Mouse (Mus musculus): ENCODE measurements around the gene Tchp. TPM values are rescaled to one million over a fixed set of nuclear protein-coding genes. Genes with fewer than 3 reads are reported as not detected.

The Tchp gene
- 9.8 and 10.8 TPM in 2 replicates for polyA plus RNA-seq (2015; fragmentation: Nextera tagmentation; extraction: Ambion mirVana)

- DNase-seq (ENCODE audit: low spot score), result peak; percentile 94
Observed at GRCm38 (mm10) chr5:114707265-114708068, at the start of gene Tchp. Gene Tchp (plus strand): TSS chr5:114707760.

GRCm38 (mm10) chr5:114658255-114658654 is 49.3 kb upstream of the Tchp start, which contains the start of gene Trpv4:
Gene Trpv4 (minus strand): TSS chr5:114658421.
- DNase-seq (ENCODE audit: low spot score), result no peak

GRCm38 (mm10) chr5:114661029-114661428 is 46.5 kb upstream of the Tchp start:
- no peak for DNase-seq (ENCODE audit: low spot score)

DNA sequence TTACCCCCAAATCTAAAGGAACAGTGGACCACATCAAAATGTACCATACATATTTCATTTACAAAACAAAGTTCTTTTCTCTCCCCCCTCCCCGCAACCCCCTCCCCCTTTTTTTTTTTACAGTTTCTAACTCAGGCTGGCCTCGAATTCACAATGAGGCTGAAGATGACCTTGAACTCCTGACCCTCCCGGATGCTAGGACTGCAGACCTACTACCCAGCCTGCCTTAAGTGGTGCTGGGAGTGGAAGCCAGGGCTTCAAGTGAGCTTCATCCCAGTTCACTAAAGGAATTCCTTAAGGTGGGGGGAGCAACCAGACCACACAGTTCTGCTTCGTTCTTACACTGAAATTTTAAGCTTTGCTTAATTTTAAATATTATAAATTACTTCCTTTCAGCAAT is 43.4 kb upstream of the Tchp start:
- no peak for DNase-seq (ENCODE audit: low spot score)

- no peak for DNase-seq (ENCODE audit: low spot score)
Observed at GRCm38 (mm10) chr5:114664750-114665149, 42.8 kb upstream of the Tchp start.

GRCm38 (mm10) chr5:114666659-114667058 is 40.9 kb upstream of the Tchp start:
- DNase-seq (ENCODE audit: low spot score), result no peak

GRCm38 (mm10) chr5:114667228-114667856 is 40.2 kb upstream of the Tchp start:
- DNase-seq (ENCODE audit: low spot score), result peak; percentile 99

DNA sequence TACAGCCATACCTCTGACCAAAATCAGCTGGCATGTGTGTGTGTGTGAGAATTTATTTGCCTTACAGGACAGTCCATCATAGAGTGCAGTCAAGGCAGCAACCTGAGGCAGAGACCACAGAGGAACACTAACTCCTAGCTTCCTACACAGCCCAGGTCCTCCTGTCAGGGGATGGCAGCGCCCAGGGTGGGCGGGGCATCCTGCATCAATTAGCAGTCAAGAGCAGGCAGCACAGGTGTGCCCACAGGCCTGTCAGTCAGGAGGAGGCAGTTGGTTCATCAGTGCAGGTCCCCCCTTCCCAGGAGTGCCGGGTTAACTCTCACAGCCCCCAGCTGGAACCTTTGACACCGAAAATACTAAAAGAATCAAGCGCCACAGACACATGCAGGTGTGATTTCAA is 38.5 kb upstream of the Tchp start:
- no peak for DNase-seq (ENCODE audit: low spot score)

- no peak for DNase-seq (ENCODE audit: low spot score)
Observed at GRCm38 (mm10) chr5:114673114-114673513, 34.4 kb upstream of the Tchp start.

DNA sequence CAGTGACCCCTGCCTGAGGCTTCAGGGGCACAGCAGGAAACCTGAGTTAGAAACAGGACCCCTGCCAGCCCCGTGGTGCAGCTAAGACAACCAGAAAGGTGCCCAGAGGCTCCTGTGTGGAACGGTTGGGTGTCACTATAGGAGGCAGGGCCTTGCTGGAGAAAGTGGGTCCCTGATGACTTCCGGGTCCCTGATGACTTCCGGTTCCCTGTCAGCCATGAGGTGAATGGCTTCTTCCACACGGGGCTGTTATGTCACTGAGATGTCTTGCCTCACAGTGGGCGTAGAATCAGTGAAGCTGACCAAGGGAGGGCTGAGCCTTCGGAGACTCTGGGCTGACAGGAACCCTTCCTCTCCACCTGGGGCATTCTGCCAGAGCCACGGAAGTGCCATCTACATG is 33.0 kb upstream of the Tchp start:
- no peak for DNase-seq (ENCODE audit: low spot score)

DNA sequence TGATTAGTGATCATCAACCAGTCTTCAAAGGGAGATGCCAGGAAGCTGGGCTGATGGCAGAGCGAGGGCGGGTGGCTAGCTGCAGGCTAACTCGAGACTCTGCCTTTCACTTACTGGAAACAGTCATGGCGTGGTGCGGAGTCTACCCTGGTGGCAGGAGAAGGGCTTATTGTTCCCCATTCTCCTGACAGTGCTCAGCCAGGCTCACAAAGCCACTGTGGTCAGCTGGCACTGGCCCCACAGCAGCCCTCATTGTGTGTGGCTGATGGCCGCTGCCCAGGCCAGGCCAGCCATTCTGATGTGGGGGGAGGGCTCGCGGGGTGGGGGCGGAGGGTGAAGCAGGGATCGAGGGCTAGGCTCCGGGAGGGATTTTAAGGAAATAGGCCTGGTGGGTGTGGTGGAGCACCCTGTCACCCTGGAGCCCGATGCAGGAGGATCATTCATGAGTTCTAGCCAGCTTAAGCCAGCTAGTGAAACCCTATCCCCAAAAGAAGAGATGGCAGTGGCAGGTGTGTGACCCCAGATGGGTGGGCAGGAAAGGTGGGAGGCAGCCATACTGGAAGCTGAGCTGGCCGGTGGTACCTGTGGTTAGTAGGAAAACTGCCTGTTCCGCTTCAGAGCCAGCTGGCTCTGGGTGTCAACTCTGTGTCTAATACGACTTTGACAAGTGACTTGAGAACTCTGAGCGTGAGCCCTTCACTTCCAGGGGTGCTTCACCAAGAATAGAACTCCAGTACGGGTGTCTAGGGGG is 27.5 kb upstream of the Tchp start:
- peak; percentile 45 for DNase-seq (ENCODE audit: low spot score)

DNA sequence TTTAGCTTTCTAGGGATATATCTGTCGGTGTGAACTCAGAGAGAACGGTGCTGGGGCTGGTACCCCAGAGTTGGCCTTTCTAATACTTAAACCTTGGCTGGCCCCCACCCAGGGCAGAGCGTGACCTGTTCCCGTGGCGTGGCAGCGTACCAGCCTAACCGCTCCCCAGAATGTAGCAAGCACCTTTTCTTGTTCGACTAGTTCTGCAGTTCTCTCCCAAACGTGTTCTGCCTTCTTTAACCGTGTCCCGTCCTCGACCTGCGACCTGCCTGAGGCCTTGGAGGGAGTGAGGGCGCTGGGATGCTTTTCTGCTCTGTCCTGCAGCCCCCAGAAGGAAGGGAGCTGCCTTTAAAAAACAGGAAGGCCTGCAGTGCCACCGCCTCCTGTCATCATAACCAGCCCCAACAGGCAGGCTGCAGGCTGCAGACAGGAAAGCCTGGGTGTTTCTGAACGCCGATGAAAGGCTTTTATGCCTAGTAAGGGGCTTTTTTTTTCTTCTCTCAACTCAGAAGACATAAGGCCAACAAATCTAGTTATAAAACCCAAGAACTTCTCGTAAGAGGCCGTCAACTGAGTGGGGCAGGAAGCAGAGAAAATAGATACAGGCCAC is 26.8 kb upstream of the Tchp start:
- peak; percentile 69 for DNase-seq (ENCODE audit: low spot score)

DNA sequence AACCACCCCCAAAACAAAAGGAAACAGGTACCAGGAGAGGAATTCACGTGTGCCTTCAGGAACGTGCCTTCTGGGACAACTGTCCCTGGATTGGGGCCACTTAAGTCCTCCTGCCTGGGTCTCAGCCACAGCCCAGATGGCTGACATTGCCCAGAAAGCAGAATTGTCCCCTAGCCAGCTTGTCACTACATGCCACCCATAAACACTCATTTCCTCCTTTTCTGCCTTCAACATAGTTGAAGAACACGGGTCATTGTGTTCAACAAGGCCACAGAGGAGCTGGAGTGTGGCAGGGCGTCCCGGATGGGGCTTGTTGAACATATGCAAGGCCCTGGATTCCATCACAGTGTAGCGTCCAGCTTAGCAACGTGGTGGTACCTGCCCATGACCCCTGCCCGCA is 25.8 kb upstream of the Tchp start:
- DNase-seq (ENCODE audit: low spot score), result no peak

- no peak for DNase-seq (ENCODE audit: low spot score)
Observed at GRCm38 (mm10) chr5:114685986-114686385, 21.6 kb upstream of the Tchp start.

- no peak for DNase-seq (ENCODE audit: low spot score)
Observed at GRCm38 (mm10) chr5:114686726-114687210, 20.8 kb upstream of the Tchp start.

DNA sequence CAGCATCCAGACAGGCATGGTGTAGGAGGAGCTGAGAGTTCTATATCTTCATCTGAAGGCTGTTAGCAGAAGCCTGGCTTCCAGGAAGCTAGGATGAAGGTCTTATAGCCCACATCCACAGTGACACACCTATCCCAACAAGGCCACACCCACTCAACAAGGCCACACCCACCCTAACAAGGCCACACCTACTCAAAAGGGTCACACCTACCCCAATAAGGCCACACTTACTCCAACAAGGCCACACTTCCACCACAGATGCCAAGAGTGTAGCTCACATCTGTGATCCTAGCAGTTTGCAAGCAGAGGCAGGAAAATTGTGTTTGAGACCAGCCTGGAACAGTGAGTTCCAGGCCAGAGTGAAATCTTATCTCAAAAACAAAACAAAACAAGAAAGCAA is 19.7 kb upstream of the Tchp start:
- DNase-seq (ENCODE audit: low spot score), result no peak

DNA sequence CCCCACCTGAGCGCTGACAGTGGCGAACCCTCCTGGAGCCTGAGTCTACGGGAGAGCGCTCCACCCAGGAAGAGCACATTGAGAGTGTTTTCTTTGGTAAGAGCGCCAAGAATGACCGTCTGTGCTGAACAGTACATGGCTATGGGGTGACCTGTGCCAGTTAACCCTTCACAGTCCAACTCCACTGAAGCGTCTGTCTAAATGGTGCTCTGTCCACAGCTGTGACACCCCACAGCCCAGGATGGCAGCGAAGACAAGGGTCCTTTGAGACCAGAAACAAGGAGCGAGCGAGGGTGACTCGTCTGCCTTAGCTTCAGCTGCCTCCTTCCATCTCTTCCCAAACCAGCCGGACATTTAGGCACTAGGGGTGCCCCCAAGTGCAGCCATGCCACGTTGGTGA is 18.9 kb upstream of the Tchp start:
- no peak for DNase-seq (ENCODE audit: low spot score)

- DNase-seq (ENCODE audit: low spot score), result peak; percentile 35
Observed at GRCm38 (mm10) chr5:114689700-114690366, 17.7 kb upstream of the Tchp start.

DNA sequence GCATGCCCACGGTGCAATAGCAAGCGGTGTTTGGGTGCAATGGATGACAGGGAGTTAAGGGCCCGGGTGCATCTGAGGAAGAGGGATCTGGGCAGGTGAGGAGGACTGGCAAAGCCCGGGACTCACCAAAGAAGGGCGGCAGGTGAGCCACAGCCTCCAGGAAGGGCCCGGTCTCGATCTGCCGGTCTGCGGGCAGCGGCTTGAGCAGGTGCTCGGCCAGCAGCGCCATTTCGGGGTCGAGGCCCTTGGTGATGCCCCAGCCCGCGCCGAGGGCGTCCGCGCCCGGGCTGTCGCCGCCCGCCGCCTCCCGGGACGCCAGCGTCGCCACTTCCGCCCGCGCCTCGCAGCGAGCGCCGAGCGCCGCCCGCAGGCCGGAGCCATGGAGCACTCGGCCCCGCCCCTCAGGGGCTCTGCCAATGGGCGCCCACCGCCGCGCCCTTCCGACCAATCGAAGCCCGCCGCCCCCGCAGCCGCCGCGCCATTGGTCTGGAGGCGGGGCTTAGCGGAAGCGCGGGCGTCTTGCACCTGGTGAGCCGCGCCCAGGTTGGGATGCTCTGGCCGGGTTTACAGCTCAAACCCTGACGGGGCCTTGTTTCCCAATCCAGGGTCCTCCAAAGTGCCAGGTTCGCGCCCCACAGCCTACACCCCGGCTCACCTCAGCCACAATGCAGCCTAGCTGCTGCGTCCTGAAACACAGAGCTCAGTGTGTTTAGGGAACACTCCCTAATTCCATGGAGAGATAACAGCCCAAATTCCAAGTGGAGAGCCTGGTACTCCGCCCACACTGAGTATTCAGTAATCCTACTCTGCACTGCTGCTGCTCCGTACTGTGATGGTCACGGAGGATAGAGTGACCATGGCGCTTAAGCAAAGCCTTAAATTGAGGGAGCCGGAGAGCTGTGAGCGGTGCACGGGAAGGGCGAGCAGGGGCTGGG is 16.7 kb upstream of the Tchp start, which contains the start of gene Gltp:
Gene Gltp, minus strand, starts transcription at position 352 of the 935 bp plus-strand sequence.
- DNase-seq (ENCODE audit: low spot score), result peak; percentile 97

DNA sequence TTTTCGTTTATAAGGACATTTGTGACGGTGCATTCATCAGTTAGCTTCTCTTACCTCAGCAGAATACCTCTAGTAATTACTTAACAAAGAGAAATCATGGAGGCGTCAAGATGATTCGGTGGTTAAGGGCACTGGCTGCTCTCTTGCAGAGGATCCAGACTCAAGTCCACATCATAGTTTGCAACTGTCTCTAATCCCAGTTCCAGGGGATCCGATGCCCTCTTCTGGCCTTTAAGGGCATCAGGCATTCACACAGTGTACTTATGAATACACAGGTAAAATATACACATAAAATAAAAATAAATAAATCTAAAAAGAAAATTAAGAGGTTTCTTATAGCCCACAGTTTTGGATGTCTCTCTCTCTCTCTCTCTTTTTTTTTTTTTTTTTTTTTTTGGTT is 11.8 kb upstream of the Tchp start:
- no peak for DNase-seq (ENCODE audit: low spot score)
